Mouse (Mus musculus) liver, adult (tissue): Measurements from ENCODE around the gene Ntrk3.

Source experiments
- GATA4 ChIP-seq: IDR thresholded peaks from 2 replicates; pipeline ENCODE4 v1.6.1; 2014; ENCODE audit warnings: mild to moderate bottlenecking, low read length; ENCODE audit not compliant: insufficient replicate concordance

The Ntrk3 gene

DNA sequence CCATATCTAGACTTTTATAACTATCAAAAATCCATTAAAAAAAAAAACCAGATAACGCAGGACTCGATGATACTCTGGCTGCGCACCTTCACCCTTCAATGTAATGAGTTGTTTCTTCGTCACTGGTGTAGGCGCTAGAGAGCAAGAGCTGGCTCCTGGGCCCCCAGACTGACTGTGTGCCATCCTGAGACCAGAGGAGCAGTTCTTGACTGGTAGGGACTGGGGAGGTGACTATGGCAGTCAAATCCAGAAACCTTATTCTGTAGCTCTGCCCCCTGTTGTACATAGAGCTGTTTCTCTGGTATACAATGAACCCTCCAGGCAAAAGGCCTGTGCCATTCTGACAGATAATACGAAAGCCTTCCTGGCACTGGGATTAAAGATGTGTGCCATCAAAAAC, 616 bp downstream of the Ntrk3 start:
- TF ChIP-seq GATA4, result no peak

DNA sequence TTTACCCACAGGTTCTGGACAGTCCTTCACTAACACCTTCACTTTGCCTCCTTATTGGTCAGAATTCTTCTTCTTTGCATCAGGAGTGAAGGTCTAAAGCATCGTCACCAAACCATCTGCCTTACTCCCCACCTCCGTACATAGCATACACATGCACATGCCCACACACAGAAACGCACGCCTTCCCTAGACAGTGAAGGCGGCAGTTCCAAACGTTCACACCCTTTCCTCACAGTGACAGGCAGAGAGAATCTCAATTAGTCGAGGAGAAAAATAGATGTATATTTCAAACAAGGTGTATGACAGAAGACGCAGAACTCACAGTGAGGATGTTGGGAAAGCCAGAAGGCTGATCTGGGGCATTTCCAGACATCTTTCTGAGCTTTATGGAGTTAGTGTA, 6.4 kb downstream of the Ntrk3 start:
- TF ChIP-seq GATA4, result no peak

DNA sequence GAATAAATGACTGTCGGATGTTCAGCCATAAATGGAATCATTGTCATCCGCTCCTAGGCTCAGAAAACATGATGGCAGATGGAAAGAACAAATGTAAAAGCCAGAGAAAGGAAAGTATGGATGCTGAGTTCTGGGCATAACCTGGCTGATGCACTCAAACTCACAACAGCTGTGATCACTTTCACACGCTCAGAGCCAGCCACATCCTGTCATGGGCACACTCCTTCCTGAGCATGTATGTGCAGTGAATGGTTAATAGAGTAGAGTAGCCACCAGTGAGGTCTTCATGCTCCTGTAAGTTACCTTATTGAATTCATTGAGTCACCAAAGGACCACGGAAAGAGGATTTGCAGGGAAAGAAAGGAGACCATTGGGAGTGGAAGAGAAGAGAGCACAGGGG, 13.2 kb downstream of the Ntrk3 start:
- TF ChIP-seq GATA4, result no peak

DNA sequence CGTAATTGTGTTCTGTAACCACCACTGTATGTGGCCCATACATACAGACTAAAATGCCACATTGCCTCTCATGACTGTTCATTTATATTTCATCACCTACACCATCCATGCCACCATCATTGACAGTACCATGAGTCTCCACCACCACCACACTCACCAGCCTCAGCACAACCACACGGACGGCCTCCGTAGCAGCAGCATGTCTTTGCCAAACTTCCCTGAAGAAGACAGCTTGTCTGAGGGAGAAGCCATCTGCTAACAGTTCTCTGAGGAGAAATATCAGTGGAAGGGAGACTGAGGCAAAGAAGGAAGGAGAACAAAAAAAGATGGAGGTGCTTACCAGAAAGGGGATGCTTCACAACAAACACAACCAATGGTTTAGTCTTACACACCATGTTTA, 15.8 kb downstream of the Ntrk3 start:
- TF ChIP-seq GATA4, result no peak

DNA sequence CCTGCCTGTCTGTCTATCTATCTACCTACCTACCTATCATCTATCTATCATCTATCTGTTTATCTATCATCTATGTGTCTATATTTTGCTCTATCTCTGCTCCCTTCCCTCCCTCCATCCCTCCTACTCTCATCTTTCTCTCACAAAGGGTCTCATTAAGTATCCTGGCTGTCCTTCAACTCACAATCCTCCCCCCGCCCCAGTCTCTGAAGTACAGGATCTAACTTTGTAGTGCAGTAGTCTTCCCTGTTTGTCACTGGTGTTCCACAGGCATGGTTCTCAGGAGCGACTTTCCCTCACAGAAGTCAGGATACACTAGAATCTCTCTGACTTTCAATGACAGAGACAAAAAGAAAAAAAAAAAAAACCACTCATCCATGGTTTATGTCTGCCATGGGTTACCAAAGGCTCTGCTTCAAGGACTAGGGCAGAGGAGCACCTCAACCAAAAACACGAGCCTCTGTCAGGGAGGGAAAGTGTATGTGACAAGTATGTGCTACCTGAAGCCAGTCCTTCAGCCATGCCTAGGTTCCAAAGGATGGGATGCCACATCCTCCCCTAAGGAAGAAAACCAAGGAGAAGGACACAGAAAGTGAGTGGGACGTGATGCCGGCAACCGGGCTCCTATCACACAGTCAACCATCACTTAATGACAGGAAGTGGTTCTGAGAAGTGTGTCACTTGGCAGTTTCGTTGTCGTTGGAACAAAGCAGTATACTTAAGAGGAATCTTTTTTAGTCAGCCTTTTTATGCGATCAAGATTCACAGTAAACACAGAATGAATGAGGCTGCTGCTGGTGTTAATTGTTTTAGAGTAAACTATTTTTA, 16.6 kb downstream of the Ntrk3 start:
- TF ChIP-seq GATA4, result no peak

DNA sequence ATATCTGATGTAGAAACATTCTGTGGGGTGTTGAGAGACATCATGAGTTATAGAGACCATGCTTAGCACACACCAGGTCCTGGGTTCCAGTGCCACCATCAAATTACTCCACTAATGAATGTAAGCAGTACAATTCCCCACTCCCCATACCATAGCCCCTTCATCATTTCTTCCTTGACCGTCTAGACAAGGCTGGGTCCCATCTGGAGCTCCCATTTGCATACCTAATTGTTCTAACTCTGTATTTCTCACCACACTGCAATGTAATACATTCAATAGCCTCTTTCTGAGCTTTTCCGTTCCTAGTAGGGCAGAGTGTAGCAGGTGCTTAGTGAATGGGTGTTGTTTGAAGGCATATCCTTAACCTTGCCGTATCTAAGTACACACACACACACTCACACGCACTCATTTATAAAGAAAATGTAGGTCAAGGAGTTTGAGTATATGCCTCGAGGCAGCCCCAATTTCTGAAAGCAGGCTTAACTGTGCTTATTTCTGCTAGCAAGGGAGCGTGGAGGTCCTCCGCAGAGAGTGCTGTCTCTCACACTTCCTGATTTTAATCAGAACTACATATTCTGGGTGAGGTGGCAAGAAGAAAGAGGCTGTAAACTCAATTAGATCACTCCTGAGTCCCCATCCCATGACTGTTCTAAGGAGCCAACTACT, 17.9 kb downstream of the Ntrk3 start:
- TF ChIP-seq GATA4, result no peak

DNA sequence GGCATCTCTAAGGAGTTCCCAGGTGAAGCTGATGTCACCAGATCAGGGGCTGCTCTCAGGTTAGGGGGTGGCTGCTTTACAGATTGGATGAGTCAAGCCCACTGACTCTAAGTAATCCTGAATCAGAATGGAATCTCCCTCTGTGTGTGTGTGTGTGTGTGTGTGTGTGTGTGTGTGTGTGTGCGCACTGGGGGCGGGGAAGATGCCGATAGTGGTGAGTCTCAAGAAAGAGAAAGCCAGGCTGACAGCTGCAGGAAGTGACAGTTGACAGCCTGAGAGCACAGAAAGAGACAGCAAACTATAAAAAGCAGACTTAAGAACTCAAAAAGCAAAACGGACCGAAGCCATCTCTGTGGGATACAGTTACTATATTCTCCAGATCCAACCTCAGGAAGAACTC, 18.7 kb downstream of the Ntrk3 start:
- TF ChIP-seq GATA4, result no peak

DNA sequence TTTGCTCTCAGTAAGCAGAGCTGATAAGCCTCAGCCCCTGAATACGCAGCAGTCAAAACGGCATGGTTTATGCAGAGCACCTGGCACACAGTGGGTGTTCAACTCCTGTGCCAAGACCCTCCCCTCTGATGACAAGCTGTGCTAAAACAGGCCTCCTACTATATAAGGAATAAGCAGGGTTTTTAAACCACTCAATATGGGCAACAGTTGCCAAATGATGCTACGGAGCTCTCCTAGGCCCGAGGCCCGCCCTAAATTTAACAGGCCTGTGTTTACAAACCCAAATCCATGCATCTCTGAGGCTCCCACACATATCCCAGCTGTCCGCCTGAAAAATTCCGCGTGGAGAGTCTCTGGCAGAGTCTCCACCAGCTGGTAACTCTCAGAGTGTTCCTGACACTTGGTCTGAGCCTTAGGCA, 19.6 kb downstream of the Ntrk3 start:
- TF ChIP-seq GATA4, result no peak

DNA sequence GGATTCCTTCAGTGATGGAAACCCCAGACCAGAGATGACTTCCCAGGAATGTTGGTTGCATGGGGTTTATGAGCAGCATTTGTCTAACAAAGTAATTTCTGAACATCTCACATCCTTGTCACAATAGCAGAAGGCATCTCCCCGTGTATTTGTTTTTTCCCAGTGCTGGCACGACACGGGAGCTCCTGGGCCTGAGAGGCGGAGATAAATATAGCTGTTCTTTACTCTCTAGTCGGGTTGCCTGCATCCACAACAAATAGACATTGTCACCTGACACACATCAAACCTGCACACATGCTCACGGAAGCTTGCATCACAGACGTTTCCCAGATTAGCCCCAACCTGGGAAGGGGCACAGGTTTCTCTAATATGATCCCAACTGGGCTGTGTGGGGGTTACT, 30.1 kb downstream of the Ntrk3 start:
- no peak for TF ChIP-seq GATA4

DNA sequence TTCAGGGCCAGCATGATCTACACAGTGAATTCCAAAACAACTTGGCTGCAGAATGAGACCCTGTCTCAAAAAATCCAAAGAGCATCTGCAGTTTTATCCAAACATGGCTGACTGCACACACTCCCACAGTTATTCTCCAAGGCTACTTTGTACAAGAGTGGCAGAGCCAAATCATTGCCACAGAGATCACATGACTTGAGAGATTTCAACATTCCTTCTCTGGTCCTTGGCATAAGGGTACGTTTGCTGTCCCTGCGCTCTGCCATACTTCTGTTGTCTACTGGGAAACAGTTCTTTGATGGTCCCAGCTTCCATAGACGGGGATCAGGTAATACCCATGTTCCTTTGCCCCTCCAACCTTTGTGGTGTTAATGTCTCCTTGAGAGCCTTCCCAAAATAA, 30.7 kb downstream of the Ntrk3 start:
- no peak for TF ChIP-seq GATA4

DNA sequence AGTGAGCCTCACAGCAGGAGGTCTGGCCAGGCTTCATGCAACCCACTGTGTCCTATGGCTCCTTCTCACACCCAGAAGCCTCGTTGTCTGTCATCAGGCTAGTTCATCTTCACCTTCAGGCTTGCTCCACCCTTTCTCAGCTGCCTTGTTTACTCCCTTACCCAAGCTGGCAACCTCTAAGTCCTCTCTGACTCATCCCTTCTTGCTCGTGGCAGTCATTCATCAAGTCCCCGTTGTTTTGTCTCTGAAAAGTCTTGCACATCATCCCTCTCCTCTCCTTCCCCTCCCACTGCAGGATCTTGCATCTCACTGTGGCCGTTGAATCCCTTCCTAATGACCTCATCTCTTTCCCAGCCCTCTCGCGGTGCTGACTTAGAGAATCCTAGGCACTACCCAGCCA, 35.1 kb downstream of the Ntrk3 start:
- no peak for TF ChIP-seq GATA4

DNA sequence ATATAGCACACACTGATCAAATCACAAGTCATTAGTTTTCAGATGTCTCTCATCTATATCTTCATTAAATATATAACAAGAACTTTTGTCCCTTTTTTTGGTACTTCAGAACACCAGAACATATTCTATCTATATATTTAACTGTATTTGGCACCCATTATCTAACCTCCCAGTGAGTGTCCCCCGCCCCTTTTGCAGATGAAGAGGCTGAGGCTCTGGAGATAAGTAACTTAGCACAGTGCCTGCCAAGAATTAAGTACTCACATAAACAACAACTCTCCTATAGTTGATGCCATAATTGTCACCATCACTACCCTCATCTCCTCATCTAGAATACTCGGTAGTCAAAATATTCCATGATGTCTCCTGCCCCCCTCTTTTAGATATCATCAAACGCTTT, 42.6 kb downstream of the Ntrk3 start:
- TF ChIP-seq GATA4, result no peak

DNA sequence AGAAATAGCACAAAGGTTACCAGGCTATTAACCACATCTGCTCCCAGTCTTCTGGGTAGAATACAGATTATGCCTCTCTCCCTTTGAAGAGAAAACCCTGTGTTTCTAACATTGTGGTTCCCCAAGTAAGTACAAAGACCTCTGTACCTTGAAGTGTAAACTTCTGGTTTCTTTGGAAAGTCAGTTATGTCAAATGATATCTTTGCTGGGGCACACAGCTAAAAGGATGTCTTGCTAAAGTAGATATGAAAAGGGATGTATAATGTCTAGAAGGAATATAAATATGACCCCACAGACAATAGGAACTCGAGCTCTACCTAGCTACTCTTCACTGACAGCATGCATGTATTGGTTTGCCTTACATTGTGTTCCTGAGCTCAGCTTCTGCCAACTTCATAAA, 44.7 kb downstream of the Ntrk3 start:
- TF ChIP-seq GATA4, result no peak

DNA sequence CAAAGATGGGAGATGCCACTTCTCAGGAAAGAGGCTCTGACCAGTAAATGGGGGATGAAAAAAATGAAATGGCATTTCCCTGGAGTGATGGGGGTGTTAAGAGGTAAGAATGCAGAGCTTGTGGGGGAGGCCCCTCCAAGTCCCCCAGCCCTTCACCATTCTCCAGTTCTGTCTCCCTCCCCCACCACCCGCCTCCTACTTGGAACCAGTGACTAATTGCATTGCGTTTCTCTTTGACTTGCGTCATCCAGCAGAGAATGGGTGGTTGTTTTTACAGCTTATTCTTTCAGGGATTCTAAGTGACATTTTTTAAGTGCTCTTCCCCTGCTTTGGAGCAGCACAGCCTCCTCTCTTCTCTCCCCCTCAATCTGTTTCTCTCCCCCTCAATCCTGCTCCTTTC, 46.9 kb downstream of the Ntrk3 start:
- no peak for TF ChIP-seq GATA4

DNA sequence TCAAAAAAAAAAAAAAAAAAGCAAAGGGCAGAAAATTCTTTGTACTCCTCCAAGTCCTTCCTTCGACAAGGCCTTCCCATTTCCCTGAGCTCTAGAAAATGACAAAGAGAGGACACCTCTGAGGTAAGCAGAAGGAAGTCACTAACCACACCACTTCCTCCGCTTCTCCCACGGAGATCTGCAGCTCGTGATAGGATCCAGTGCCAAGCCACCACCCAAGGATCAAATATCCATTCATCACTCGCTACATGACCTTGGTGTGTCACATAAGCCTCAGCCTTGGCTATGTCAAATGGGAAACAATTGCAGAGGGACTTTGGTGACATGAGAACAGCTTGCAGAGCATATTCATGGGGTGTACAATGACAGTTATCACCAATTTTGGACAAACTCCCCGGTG, 52.9 kb downstream of the Ntrk3 start:
- TF ChIP-seq GATA4, result no peak

DNA sequence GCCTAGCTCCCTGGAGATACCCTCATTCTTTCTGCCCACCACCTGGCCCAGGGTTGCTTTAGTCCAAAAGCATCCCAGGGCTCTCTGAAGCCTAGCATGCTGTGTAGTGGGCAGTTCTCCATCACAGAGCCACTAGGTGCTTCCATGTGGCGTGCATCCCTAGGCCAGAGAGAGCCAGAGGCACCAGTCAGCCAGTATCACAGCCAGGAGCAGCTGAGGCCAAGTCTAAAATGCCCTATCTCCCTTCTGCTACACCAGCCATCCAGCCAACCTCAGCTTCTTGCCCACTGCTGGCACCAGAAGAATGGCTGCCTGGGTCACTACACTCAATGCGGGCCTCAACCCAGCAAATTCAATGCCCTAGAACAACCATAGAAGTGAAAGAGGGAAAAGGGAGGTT, 56.9 kb downstream of the Ntrk3 start:
- no peak for TF ChIP-seq GATA4

DNA sequence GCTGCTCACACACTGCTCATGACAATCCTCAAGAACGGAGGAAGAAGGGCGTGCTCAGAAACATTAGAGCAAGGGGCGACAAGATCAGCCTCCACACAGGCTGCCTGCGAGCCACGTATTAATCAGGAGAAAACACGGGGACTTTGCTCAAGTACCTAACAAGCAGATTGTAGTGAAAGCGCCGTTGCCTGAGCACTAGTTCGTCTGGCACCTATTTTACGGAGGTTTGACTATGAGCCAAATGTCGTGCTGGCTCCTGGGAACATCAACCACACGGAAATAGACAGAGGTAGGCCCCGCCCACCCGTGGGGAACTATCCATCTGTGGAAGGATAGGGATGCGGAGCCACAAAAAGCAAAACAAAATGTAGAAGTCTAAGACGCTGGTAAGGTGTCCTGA, 68.4 kb downstream of the Ntrk3 start:
- no peak for TF ChIP-seq GATA4
